Mouse (Mus musculus): ENCODE measurements around the gene Ifnb1. TPM values are rescaled to one million over a fixed set of nuclear protein-coding genes. Genes with fewer than 3 reads are reported as not detected.

Ifnb1 gene
- polyA plus RNA-seq, 1 experiment from 2014 or later: not detected

GRCm38 (mm10) chr4:88535742-88536141 is 13.2 kb upstream of the Ifnb1 start:
- H3K27ac ChIP-seq (ENCODE audit: low read depth, low read length): no peak overlapping the region
- no peak overlapping the region for H3K9ac ChIP-seq (ENCODE audit: low read depth, low read length)
- H3K4me1 ChIP-seq (ENCODE audit: control insufficient read depth, insufficient read depth, low read length): no peaks in the 10 kb centered on the region
- no peak for ATAC-seq (ENCODE audit: low FRiP score, low TSS enrichment)
- no peaks in the 10 kb centered on the region for H3K9me3 ChIP-seq (ENCODE audit: control insufficient read depth, low read length)
- no peak overlapping the region for H3K4me2 ChIP-seq (replicated peaks; ENCODE audit: low read depth, low read length)
- H3K27me3 ChIP-seq (ENCODE audit: control insufficient read depth, insufficient read depth, low read length): no peaks in the 10 kb centered on the region
- no peaks in the 10 kb centered on the region for H3K36me3 ChIP-seq (ENCODE audit: control insufficient read depth, insufficient read depth, low read length)
- no peak overlapping the region for H3K4me3 ChIP-seq (ENCODE audit: low read length)
- WGBS: 81% methylated on average over 1 of the region's 1 CpGs

GRCm38 (mm10) chr4:88534903-88535302 is 12.3 kb upstream of the Ifnb1 start:
- no peaks in the 10 kb centered on the region for H3K36me3 ChIP-seq (ENCODE audit: control insufficient read depth, insufficient read depth, low read length)
- H3K27me3 ChIP-seq (ENCODE audit: control insufficient read depth, insufficient read depth, low read length): no peaks in the 10 kb centered on the region
- no peak overlapping the region for H3K9ac ChIP-seq (ENCODE audit: low read depth, low read length)
- no peak overlapping the region for H3K4me2 ChIP-seq (replicated peaks; ENCODE audit: low read depth, low read length)
- no peaks in the 10 kb centered on the region for H3K4me1 ChIP-seq (ENCODE audit: control insufficient read depth, insufficient read depth, low read length)
- 94% methylated on average over 1 of the region's 1 CpGs for WGBS
- no peak for ATAC-seq (ENCODE audit: low FRiP score, low TSS enrichment)
- no peaks in the 10 kb centered on the region for H3K9me3 ChIP-seq (ENCODE audit: control insufficient read depth, low read length)
- no peak overlapping the region for H3K4me3 ChIP-seq (ENCODE audit: low read length)
- no peak overlapping the region for H3K27ac ChIP-seq (ENCODE audit: low read depth, low read length)

- no peak overlapping the region for H3K27ac ChIP-seq (ENCODE audit: low read depth, low read length)
- ATAC-seq (ENCODE audit: low FRiP score, low TSS enrichment): no peak
- no peaks in the 10 kb centered on the region for H3K4me1 ChIP-seq (ENCODE audit: control insufficient read depth, insufficient read depth, low read length)
- 90% methylated on average over 2 of the region's 2 CpGs for WGBS
- no peaks in the 10 kb centered on the region for H3K27me3 ChIP-seq (ENCODE audit: control insufficient read depth, insufficient read depth, low read length)
- no peak overlapping the region for H3K4me3 ChIP-seq (ENCODE audit: low read length)
- no peaks in the 10 kb centered on the region for H3K9me3 ChIP-seq (ENCODE audit: control insufficient read depth, low read length)
- H3K4me2 ChIP-seq (replicated peaks; ENCODE audit: low read depth, low read length): no peak overlapping the region
- H3K36me3 ChIP-seq (ENCODE audit: control insufficient read depth, insufficient read depth, low read length): no peaks in the 10 kb centered on the region
- no peak overlapping the region for H3K9ac ChIP-seq (ENCODE audit: low read depth, low read length)
Observed at GRCm38 (mm10) chr4:88533499-88533898, 10.9 kb upstream of the Ifnb1 start.

- no peak overlapping the region for H3K9ac ChIP-seq (ENCODE audit: low read depth, low read length)
- WGBS: 64% methylated on average over 2 of the region's 2 CpGs
- H3K27ac ChIP-seq (ENCODE audit: low read depth, low read length): no peak overlapping the region
- no peak overlapping the region for H3K4me2 ChIP-seq (replicated peaks; ENCODE audit: low read depth, low read length)
- H3K4me1 ChIP-seq (ENCODE audit: control insufficient read depth, insufficient read depth, low read length): no peaks in the 10 kb centered on the region
- H3K4me3 ChIP-seq (ENCODE audit: low read length): no peak overlapping the region
- H3K36me3 ChIP-seq (ENCODE audit: control insufficient read depth, insufficient read depth, low read length): no peaks in the 10 kb centered on the region
- no peaks in the 10 kb centered on the region for H3K27me3 ChIP-seq (ENCODE audit: control insufficient read depth, insufficient read depth, low read length)
- no peaks in the 10 kb centered on the region for H3K9me3 ChIP-seq (ENCODE audit: control insufficient read depth, low read length)
- no peak for ATAC-seq (ENCODE audit: low FRiP score, low TSS enrichment)
Observed at GRCm38 (mm10) chr4:88530892-88531291, 8.3 kb upstream of the Ifnb1 start.

- Histone ChIP-seq H3K4me2 (replicated peaks; ENCODE audit: low read depth, low read length) (no peak overlapping the region), H3K4me3 (ENCODE audit: low read length) (no peak overlapping the region), H3K9ac (ENCODE audit: low read depth, low read length) (no peak overlapping the region), H3K36me3 (ENCODE audit: control insufficient read depth, insufficient read depth, low read length) (no peaks in the 10 kb centered on the region), H3K4me1 (ENCODE audit: control insufficient read depth, insufficient read depth, low read length) (no peaks in the 10 kb centered on the region), H3K27me3 (ENCODE audit: control insufficient read depth, insufficient read depth, low read length) (no peaks in the 10 kb centered on the region), H3K27ac (ENCODE audit: low read depth, low read length) (no peak overlapping the region), H3K9me3 (ENCODE audit: control insufficient read depth, low read length) (no peaks in the 10 kb centered on the region)
- 65% methylated on average over 4 of the region's 4 CpGs for WGBS
- no peak for ATAC-seq (ENCODE audit: low FRiP score, low TSS enrichment)
Observed at GRCm38 (mm10) chr4:88530271-88530670, 7.7 kb upstream of the Ifnb1 start.

GRCm38 (mm10) chr4:88526379-88527049 is 3.9 kb upstream of the Ifnb1 start:
- WGBS: 85% methylated on average over 5 of the region's 5 CpGs

GRCm38 (mm10) chr4:88525393-88525792 is 2.8 kb upstream of the Ifnb1 start:
- Histone ChIP-seq H3K4me1 (ENCODE audit: control insufficient read depth, insufficient read depth, low read length) (no peaks in the 10 kb centered on the region), H3K27me3 (ENCODE audit: control insufficient read depth, insufficient read depth, low read length) (no peaks in the 10 kb centered on the region), H3K9me3 (ENCODE audit: control insufficient read depth, low read length) (no peaks in the 10 kb centered on the region), H3K4me2 (replicated peaks; ENCODE audit: low read depth, low read length) (no peak overlapping the region), H3K27ac (ENCODE audit: low read depth, low read length) (no peak overlapping the region), H3K9ac (ENCODE audit: low read depth, low read length) (no peak overlapping the region), H3K36me3 (ENCODE audit: control insufficient read depth, insufficient read depth, low read length) (no peaks in the 10 kb centered on the region), H3K4me3 (ENCODE audit: low read length) (no peak overlapping the region)
- no peak for ATAC-seq (ENCODE audit: low FRiP score, low TSS enrichment)
- 89% methylated on average over 3 of the region's 3 CpGs for WGBS

More at GRCm38 (mm10) chr4:88526379-88527049, 3.9 kb upstream of the Ifnb1 start:
- Histone ChIP-seq H3K27ac (ENCODE audit: low read depth, low read length) (no peak overlapping the region), H3K9me3 (ENCODE audit: control insufficient read depth, low read length) (no peaks in the 10 kb centered on the region), H3K4me3 (ENCODE audit: low read length) (no peak overlapping the region), H3K9ac (ENCODE audit: low read depth, low read length) (no peak overlapping the region), H3K36me3 (ENCODE audit: control insufficient read depth, insufficient read depth, low read length) (no peaks in the 10 kb centered on the region), H3K27me3 (ENCODE audit: control insufficient read depth, insufficient read depth, low read length) (no peaks in the 10 kb centered on the region), H3K4me2 (replicated peaks; ENCODE audit: low read depth, low read length) (no peak overlapping the region), H3K4me1 (ENCODE audit: control insufficient read depth, insufficient read depth, low read length) (no peaks in the 10 kb centered on the region)
- no peak for ATAC-seq (ENCODE audit: low FRiP score, low TSS enrichment)

- no peak overlapping the region for H3K4me3 ChIP-seq (ENCODE audit: low read length)
- no peaks in the 10 kb centered on the region for H3K36me3 ChIP-seq (ENCODE audit: control insufficient read depth, insufficient read depth, low read length)
- H3K27ac ChIP-seq (ENCODE audit: low read depth, low read length): no peak overlapping the region
- no peaks in the 10 kb centered on the region for H3K4me1 ChIP-seq (ENCODE audit: control insufficient read depth, insufficient read depth, low read length)
- H3K27me3 ChIP-seq (ENCODE audit: control insufficient read depth, insufficient read depth, low read length): no peaks in the 10 kb centered on the region
- no peak for ATAC-seq (ENCODE audit: low FRiP score, low TSS enrichment)
- H3K9me3 ChIP-seq (ENCODE audit: control insufficient read depth, low read length): no peaks in the 10 kb centered on the region
- no peak overlapping the region for H3K4me2 ChIP-seq (replicated peaks; ENCODE audit: low read depth, low read length)
- H3K9ac ChIP-seq (ENCODE audit: low read depth, low read length): no peak overlapping the region
Observed at GRCm38 (mm10) chr4:88523241-88523640, 667 bp upstream of the Ifnb1 start.

- Histone ChIP-seq H3K36me3 (ENCODE audit: control insufficient read depth, insufficient read depth, low read length) (no peaks in the 10 kb centered on the region), H3K27ac (ENCODE audit: low read depth, low read length) (no peak overlapping the region)
- no peak for ATAC-seq (ENCODE audit: low FRiP score, low TSS enrichment)
Observed at GRCm38 (mm10) chr4:88517957-88518356, 4.6 kb downstream of the Ifnb1 start.

More at GRCm38 (mm10) chr4:88517957-88518356, 4.6 kb downstream of the Ifnb1 start:
- no peak overlapping the region for H3K4me2 ChIP-seq (replicated peaks; ENCODE audit: low read depth, low read length)
- no peaks in the 10 kb centered on the region for H3K27me3 ChIP-seq (ENCODE audit: control insufficient read depth, insufficient read depth, low read length)
- H3K4me3 ChIP-seq (ENCODE audit: low read length): no peak overlapping the region
- no peak overlapping the region for H3K9ac ChIP-seq (ENCODE audit: low read depth, low read length)
- no peaks in the 10 kb centered on the region for H3K9me3 ChIP-seq (ENCODE audit: control insufficient read depth, low read length)
- WGBS: 87% methylated on average over 2 of the region's 2 CpGs
- no peaks in the 10 kb centered on the region; the same call in 1 of the 2 replicates for H3K4me1 ChIP-seq (ENCODE audit: control insufficient read depth, insufficient read depth, low read length)

Data from kidney, embryonic 14.5 days (tissue).